Mouse (Mus musculus): ENCODE results near the gene C8g. TPM values are rescaled to one million over a fixed set of nuclear protein-coding genes. Genes with fewer than 3 reads are reported as not detected.

The C8g gene
- polyA plus RNA-seq, 1 experiment from 2014 or later = 5.5 TPM

GRCm38 (mm10) chr2:25469969-25470368 is 31.6 kb downstream of the C8g start, which contains the start of gene Ptgds:
Gene Ptgds (minus strand): TSS chr2:25470046.
- Histone ChIP-seq H3K36me3 (replicated peaks; ENCODE audit: control insufficient read depth, insufficient read depth) (no peaks in the 10 kb centered on the region), H3K9me3 (ENCODE audit: control insufficient read depth, low read length) (no peaks in the 10 kb centered on the region), H3K9ac (no peak within 1 kb of the TSS), H3K4me2 (replicated peaks) (no peak within 1 kb of the TSS), H3K27ac (peak within 1 kb of the TSS; percentile 59), H3K4me3 (replicated peaks; ENCODE audit: low read length) (no peak within 1 kb of the TSS), H3K27me3 (ENCODE audit: control insufficient read depth, insufficient read depth, low read length) (no peaks in the 10 kb centered on the region), H3K4me1 (replicated peaks; ENCODE audit: control insufficient read depth, insufficient read depth, low read length) (peaks cover 5% of the 10 kb centered on the region; the same call in 1 of the 2 replicates)
- 65% methylated on average over 6 of the region's 6 CpGs for WGBS
- no peak for ATAC-seq (ENCODE audit: low FRiP score)
- DNase-seq (ENCODE audit: low spot score) = no peak

- ATAC-seq (ENCODE audit: low FRiP score) (peak; percentile 63; the same call in 1 of the 2 replicates), DNase-seq (ENCODE audit: low spot score) (peak; percentile 68)
- Histone ChIP-seq H3K36me3 (replicated peaks; ENCODE audit: control insufficient read depth, insufficient read depth) (no peaks in the 10 kb centered on the region), H3K9ac (no peak overlapping the region), H3K4me1 (replicated peaks; ENCODE audit: control insufficient read depth, insufficient read depth, low read length) (peaks cover 5% of the 10 kb centered on the region; the same call in 1 of the 2 replicates), H3K4me3 (replicated peaks; ENCODE audit: low read length) (no peak overlapping the region), H3K27ac (peak overlapping the region; percentile 59), H3K27me3 (ENCODE audit: control insufficient read depth, insufficient read depth, low read length) (no peaks in the 10 kb centered on the region), H3K4me2 (replicated peaks) (no peak overlapping the region), H3K9me3 (ENCODE audit: control insufficient read depth, low read length) (no peaks in the 10 kb centered on the region)
- 67% methylated on average over 10 of the region's 10 CpGs for WGBS
Observed at GRCm38 (mm10) chr2:25468962-25469915, 32.3 kb downstream of the C8g start.

- H3K4me2 ChIP-seq (replicated peaks) = no peak overlapping the region
- ATAC-seq (ENCODE audit: low FRiP score) (no peak), DNase-seq (ENCODE audit: low spot score) (no peak)
- no peak overlapping the region for H3K27ac ChIP-seq
- no peaks in the 10 kb centered on the region for H3K9me3 ChIP-seq (ENCODE audit: control insufficient read depth, low read length)
- H3K4me3 ChIP-seq (replicated peaks; ENCODE audit: low read length) = no peak overlapping the region
- H3K27me3 ChIP-seq (ENCODE audit: control insufficient read depth, insufficient read depth, low read length) = no peaks in the 10 kb centered on the region
- no peaks in the 10 kb centered on the region for H3K36me3 ChIP-seq (replicated peaks; ENCODE audit: control insufficient read depth, insufficient read depth)
- H3K4me1 ChIP-seq (replicated peaks; ENCODE audit: control insufficient read depth, insufficient read depth, low read length) = peaks cover 5% of the 10 kb centered on the region; the same call in 1 of the 2 replicates
- no peak overlapping the region for H3K9ac ChIP-seq
- WGBS = 77% methylated on average over 14 of the region's 14 CpGs
Observed at GRCm38 (mm10) chr2:25467606-25468303, 33.8 kb downstream of the C8g start.

- no peak overlapping the region for H3K27ac ChIP-seq
Observed at GRCm38 (mm10) chr2:25465816-25466635, 35.5 kb downstream of the C8g start.

GRCm38 (mm10) chr2:25465256-25465655 is 36.3 kb downstream of the C8g start:
- WGBS = 92% methylated on average over 2 of the region's 2 CpGs
- H3K9me3 ChIP-seq (ENCODE audit: control insufficient read depth, low read length) = no peaks in the 10 kb centered on the region
- no peak overlapping the region for H3K9ac ChIP-seq
- no peak overlapping the region for H3K4me2 ChIP-seq (replicated peaks)
- H3K36me3 ChIP-seq (replicated peaks; ENCODE audit: control insufficient read depth, insufficient read depth) = no peaks in the 10 kb centered on the region
- peaks cover 9% of the 10 kb centered on the region for H3K4me1 ChIP-seq (replicated peaks; ENCODE audit: control insufficient read depth, insufficient read depth, low read length)
- no peak overlapping the region for H3K27ac ChIP-seq
- no peak overlapping the region for H3K4me3 ChIP-seq (replicated peaks; ENCODE audit: low read length)
- DNase-seq (ENCODE audit: low spot score) (no peak), ATAC-seq (ENCODE audit: low FRiP score) (no peak)
- no peaks in the 10 kb centered on the region for H3K27me3 ChIP-seq (ENCODE audit: control insufficient read depth, insufficient read depth, low read length)

More at GRCm38 (mm10) chr2:25465816-25466635, 35.5 kb downstream of the C8g start:
- Histone ChIP-seq H3K4me2 (replicated peaks) (no peak overlapping the region), H3K27me3 (ENCODE audit: control insufficient read depth, insufficient read depth, low read length) (no peaks in the 10 kb centered on the region), H3K9me3 (ENCODE audit: control insufficient read depth, low read length) (no peaks in the 10 kb centered on the region), H3K4me1 (replicated peaks; ENCODE audit: control insufficient read depth, insufficient read depth, low read length) (peaks cover 9% of the 10 kb centered on the region), H3K4me3 (replicated peaks; ENCODE audit: low read length) (no peak overlapping the region), H3K36me3 (replicated peaks; ENCODE audit: control insufficient read depth, insufficient read depth) (no peaks in the 10 kb centered on the region), H3K9ac (no peak overlapping the region)
- no peak for ATAC-seq (ENCODE audit: low FRiP score)
- WGBS = 54% methylated on average over 10 of the region's 10 CpGs
- DNase-seq (ENCODE audit: low spot score) = no peak

DNA sequence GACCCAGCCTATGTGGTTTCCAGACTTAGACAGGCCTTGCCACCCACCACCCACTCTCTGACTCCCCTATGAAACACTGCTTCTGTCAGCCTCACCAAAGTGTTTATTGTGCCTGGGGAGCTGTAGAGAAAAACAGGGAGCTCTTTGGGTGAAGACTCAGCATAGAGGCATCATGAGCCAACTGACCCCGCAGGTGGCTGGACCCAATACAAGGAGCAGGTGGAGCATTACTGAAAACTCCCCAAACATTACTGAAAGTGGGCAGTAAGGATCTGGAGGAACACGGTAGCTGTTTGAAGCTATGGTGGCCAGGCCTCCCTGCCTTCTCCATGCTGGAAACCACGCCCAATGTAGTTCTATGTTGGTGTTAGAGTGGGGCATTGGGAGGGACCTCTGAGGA is 37.9 kb downstream of the C8g start:
- Histone ChIP-seq H3K27me3 (ENCODE audit: control insufficient read depth, insufficient read depth, low read length) (no peaks in the 10 kb centered on the region), H3K4me3 (replicated peaks; ENCODE audit: low read length) (no peak overlapping the region), H3K9me3 (ENCODE audit: control insufficient read depth, low read length) (no peaks in the 10 kb centered on the region), H3K9ac (no peak overlapping the region), H3K4me2 (replicated peaks) (no peak overlapping the region), H3K36me3 (replicated peaks; ENCODE audit: control insufficient read depth, insufficient read depth) (peaks cover 7% of the 10 kb centered on the region; the same call in 1 of the 2 replicates), H3K4me1 (replicated peaks; ENCODE audit: control insufficient read depth, insufficient read depth, low read length) (peaks cover 20% of the 10 kb centered on the region), H3K27ac (no peak overlapping the region)
- ATAC-seq (ENCODE audit: low FRiP score) (no peak), DNase-seq (ENCODE audit: low spot score) (no peak)
- WGBS = 85% methylated on average over 3 of the region's 3 CpGs

GRCm38 (mm10) chr2:25461407-25461806 is 40.1 kb downstream of the C8g start:
- ATAC-seq (ENCODE audit: low FRiP score) (peak; percentile 7; the same call in 1 of the 2 replicates), DNase-seq (ENCODE audit: low spot score) (no peak)
- Histone ChIP-seq H3K9ac (peak overlapping the region; percentile 78), H3K27ac (peak overlapping the region; percentile 93), H3K4me2 (replicated peaks) (peak overlapping the region; percentile 81), H3K27me3 (ENCODE audit: control insufficient read depth, insufficient read depth, low read length) (no peaks in the 10 kb centered on the region), H3K4me1 (replicated peaks; ENCODE audit: control insufficient read depth, insufficient read depth, low read length) (peaks cover 20% of the 10 kb centered on the region), H3K4me3 (replicated peaks; ENCODE audit: low read length) (peak overlapping the region; percentile 51), H3K9me3 (ENCODE audit: control insufficient read depth, low read length) (no peaks in the 10 kb centered on the region), H3K36me3 (replicated peaks; ENCODE audit: control insufficient read depth, insufficient read depth) (peaks cover 17% of the 10 kb centered on the region)
- WGBS = 34% methylated on average over 3 of the region's 3 CpGs

GRCm38 (mm10) chr2:25460551-25461309 is 40.8 kb downstream of the C8g start, which contains the start of gene Paxx:
Gene Paxx (minus strand): TSS chr2:25461094.
- under 1% methylated on average over 48 of the region's 48 CpGs for WGBS
- Histone ChIP-seq H3K4me3 (replicated peaks; ENCODE audit: low read length) (peak within 1 kb of the TSS; percentile 51), H3K4me2 (replicated peaks) (peak within 1 kb of the TSS; percentile 81), H3K9ac (peak within 1 kb of the TSS; percentile 78), H3K27ac (peak within 1 kb of the TSS; percentile 93), H3K4me1 (replicated peaks; ENCODE audit: control insufficient read depth, insufficient read depth, low read length) (peaks cover 20% of the 10 kb centered on the region), H3K27me3 (ENCODE audit: control insufficient read depth, insufficient read depth, low read length) (no peaks in the 10 kb centered on the region), H3K9me3 (ENCODE audit: control insufficient read depth, low read length) (no peaks in the 10 kb centered on the region), H3K36me3 (replicated peaks; ENCODE audit: control insufficient read depth, insufficient read depth) (peaks cover 17% of the 10 kb centered on the region)
- peak; percentile 90 for DNase-seq (ENCODE audit: low spot score)
- ATAC-seq (ENCODE audit: low FRiP score) = peak; percentile 90

All from hindbrain, embryonic 14.5 days (tissue).